Mouse (Mus musculus): ENCODE measurements at regions not wholly inside any gene's neighbourhood (a gene's known extent, or its start where the extent isn't known, plus 50 kb on each side); places are given as distances from the start of the nearest gene placed in this dataset.
"Not testable (repeated sequence)": the region's sequence is repeated elsewhere in the genome, so short reads cannot be mapped to it uniquely, and the experiment has no call there.

DNA sequence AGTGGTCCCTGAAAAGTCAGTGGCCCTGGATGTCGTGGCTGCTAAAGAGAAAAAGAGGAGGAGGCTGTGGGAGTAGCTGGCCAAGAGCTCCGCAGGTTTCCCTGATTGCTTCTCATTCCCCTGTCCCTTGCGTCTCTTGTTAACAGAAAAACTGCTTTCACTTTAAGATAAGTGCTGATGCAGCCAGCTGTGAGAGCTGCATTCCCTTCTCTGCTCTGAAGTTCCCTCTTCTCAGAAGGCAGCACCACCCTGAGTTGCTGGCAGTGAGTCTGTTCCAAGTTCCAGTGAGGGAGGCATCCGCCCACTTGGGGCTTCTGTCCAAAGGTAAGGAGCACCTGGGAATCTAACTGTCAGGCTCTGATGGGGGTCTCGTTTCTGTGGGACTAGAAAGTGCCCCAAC is 63.5 kb downstream of the Olfr693 start:
- DNase-seq: not testable (repeated sequence)

DNA sequence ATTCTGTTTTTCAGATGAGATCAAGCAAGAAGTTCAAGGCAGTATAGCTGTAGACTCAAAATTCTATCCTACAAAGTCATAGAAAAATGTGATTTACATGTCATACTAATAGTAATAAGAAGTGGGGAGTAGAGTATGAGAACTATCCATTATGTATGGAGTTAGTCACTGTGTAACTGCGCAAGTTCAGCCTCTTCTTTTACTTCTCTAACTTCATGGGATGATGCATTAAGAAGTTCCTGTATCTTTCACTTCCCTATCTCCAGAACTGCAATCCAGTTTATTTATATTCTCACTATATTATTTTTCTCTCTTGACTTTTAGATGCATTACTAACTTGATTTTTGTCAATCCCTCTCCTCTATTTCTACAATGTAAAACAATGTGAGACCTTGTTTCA is 67.7 kb downstream of the Olfr693 start:
- no peak for DNase-seq

DNA sequence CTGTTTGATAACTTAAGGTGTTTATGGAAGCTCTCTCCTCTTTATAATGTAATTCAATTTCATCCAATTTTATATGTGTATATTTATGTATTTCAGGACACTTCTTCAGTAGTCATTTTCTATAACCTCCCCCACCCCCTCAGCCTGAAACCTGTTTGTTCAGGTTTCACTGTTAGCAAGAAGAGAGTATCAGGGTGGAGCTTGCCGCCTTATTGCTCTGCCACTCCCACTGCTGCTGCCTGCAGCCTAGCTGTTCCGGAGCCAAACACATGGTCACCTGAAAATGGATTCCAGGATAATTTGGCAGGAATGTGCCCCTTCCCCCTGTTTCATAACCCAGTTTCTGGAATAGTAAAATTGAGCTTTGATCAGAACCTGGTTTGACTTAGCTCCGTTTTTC is 100.0 kb downstream of the Olfr693 start:
- no peak for DNase-seq

DNA sequence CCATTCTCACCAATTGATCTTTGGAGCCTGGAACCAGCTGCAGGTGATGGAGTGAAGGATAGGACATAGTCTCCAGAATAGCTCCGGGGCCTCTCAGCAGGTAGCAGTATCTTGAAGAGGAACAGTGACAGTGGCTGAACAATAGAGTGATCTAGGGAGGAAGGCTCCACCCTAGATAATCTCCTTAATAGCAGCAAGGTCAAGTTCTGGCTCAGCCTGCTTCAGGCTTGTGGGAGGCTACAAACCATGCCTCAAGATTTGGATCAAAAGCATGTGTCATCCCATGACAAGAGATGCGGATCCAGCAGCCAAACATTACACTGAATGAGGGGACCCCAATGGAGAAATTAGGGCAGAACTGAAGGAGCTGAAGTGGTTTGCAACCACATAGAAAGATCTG is 112.1 kb downstream of the Olfr693 start:
- DNase-seq: not testable (repeated sequence)

DNA sequence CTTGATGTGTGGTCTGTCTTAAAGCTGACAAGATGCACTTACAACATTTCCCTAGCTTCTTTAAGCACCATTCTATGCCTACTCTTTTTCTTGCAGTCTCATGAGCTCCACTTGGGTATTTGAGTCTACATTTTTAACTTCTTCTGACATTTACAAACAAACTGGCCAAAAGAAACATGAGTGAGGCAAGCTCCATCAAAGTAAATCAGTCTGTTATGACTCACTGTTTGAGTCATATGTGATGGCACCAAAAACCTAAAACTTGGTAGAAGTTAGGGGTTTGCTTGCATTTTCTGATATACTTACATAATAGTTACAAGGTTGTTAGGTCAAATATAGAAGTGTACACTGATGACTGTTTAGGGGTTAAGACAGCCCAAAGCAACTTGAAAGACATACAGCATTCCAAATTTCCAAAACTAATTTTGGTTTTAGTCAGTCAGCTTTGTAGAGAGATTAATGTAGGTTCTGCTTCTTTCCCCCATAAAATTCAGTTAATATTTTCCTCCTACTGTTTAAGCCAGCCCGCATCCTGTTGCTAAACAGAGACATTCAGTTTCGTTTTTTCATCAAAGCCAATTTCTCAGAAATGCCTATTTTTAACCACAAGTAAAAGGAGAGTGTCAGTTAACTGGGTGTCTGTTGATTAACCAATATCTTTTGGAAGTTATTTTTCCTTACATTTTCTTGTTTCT is 129.4 kb downstream of the Olfr693 start:
- no peak for DNase-seq

DNA sequence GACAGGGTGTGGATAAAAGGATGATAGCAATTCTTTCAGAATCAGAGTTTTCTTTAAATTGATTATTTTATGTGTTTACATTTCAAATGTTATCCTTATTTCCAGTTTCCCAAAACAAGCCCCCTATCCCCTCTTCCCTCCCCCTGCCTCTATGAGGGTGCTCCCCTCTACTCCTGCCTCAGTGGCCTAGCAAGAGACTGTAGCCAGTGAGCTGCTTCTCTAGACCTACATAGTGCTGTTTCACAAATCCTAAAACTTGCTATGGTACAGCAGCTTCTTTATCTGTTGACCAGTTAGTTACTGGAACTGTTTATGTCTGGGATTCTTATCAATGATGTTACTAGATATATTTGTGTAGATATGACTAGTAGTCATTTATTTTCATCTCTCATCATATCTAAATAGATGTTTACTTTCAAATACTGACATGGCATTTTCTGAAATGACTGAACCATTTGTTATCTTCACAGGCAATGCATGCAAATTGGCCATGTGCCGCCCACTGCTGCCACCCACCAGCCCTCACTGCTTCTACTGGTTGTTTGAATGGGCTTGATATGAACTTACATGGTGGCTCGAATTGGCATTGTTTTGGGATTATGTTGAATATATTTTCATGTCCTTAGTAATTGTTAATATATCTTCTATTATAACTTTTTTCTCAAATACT is 150.8 kb downstream of the Olfr693 start:
- DNase-seq: peak in 1 of 2 experiments; percentile 32

DNA sequence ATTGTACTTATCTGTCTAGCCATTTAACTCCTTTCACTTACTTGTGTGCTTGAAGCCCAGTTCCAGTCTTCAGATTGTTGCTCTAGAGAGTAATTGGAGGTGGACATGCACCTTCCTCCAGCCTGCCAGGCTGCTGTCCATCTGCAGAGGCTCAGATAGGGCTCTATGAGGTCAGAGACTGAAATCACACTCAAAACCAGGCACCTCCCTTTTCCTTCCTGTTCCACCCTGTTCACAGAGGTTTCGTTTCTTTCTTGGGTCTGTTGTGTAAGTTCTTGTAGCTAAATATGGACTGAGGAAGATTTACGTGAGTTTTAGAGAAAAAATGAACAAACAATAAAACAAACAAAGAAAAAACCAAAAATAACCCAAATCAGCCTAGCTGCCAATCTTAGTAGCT is 151.4 kb downstream of the Olfr693 start:
- DNase-seq: peak in 1 of 2 experiments; percentile 14

DNA sequence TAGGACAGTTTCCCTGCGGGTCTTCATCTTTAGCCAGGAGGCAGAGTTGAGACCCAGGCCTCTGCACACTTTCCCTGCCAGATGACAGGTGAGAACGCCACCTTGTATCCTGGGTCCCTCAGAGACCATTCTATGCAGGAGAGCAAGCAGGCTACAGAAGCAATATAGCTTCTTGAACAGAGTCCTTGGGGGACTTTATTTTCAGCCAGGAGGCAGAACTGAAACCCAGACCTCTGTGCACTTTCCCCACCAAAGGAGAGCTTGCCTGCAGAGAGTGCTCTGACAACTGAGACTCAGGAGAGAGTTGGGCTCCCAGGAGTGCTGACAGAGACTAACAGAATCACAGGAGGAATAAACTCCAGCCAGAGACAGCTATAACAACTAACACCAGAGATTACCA is 185.5 kb downstream of the Olfr693 start:
- DNase-seq: peak; percentile 7 to 10
